Mouse (Mus musculus) erythroblast, adult 5-6 weeks (primary cell): ENCODE results near the gene Slc38a5. TPM values are rescaled to one million over a fixed set of nuclear protein-coding genes. Genes with fewer than 3 reads are reported as not detected.
"Not testable (repeated sequence)": the region's sequence is repeated elsewhere in the genome, so short reads cannot be mapped to it uniquely, and the experiment has no call there.

Experiments
- ATAC-seq: replicated peaks from 2 replicates; pipeline ENCODE4 v1.8.0; 2016; ENCODE audit warnings: moderate number of reproducible peaks, mild to moderate bottlenecking, moderate TSS enrichment, inconsistent platforms; ENCODE audit not compliant: poor library complexity, low FRiP score, severe bottlenecking
- total RNA-seq, 2 experiments: library from RNA; stranded (forward) in 1 of 2; stranded (reverse) in 1 of 2; fragments of 150-400 nt in 1 of 2; fragments of 200-764, 138-1000 nt in 1 of 2; gene quantifications; 2 replicates each; pipeline versions ENCODE4 v1.2.3 to v1.2.4; 2015 to 2017; ENCODE audit warnings: low replicate concordance in 2 of 2

Gene Slc38a5
- total RNA-seq, 2 experiments from 2014 or later: 72.6 to 74.3 TPM

DNA sequence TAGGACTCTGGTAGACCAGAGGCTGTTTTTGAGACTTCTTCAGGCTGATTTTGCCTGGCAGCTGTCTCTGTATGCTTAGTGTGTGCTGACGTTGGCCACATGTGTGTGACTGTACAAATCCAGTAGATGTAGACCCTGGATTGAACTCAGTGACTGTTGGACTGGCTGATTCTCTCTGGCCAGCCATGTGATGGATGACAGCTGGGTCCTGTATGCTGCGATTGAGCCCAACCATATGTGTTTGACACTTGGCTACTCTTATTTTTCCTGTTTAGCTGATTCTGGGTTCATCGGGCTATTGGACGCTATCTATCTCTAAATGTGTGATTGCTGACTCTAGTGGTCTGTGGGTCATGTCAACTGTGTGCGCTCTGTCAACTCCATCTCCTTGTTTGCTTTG is 3.1 kb downstream of the Slc38a5 start:
- ATAC-seq: no peak

DNA sequence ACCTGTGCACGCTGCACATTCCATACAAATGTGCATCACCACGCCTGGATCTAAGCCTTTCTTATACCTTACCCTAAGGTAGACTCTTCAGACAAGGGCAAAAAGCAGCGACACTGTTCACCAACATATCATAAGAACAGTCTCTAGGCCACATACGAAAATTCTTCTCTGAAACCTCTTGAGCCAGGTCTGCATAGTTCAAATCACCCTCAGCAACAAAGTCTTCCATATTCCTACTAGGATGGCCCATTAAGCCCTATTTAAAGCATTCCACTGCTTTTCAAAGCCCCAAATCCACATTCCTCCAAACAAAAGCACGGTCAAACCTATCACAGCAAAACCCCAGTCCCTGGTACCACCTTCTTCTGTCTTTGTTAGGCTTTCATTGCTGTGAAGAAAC is 17.7 kb downstream of the Slc38a5 start:
- ATAC-seq: no peak

DNA sequence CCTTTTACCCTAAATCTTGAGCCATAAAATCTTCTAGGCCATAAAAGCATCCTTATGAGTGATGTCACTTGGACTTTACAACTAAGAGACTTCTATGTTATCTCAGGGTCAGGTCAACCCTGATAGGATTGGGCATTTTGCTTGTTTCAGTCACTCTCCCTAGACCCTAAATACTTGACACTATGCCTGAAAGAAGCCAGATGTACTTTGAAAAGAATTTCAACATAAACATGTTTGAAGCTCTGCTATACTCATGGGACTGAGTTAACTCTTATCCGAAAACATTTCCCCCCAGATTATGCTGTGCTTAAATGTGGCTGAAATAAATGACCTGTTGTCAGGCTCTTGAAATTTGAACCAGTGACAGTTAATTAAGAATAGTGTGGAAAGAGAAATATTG is 38.4 kb downstream of the Slc38a5 start:
- ATAC-seq: no peak

DNA sequence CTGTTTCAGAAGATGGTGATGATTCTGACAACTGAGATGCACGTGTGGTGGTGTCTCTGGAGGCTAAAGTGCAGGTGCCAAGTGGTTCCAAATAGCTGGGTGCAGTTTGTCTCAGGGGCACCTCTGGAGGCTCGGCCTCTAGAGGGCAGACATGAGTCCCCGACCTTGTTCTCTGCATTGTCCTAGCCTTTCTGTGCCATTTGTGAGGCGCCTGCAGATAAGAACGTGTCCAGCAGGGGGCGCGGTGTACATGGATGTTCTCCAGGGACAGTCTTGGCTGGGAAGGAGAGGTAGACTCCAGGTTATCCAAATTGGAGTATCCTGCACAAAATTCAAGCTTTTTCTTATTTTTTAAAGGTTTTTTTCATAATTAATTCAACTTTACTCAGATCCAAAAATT is 44.0 kb downstream of the Slc38a5 start:
- ATAC-seq: not testable (repeated sequence)

DNA sequence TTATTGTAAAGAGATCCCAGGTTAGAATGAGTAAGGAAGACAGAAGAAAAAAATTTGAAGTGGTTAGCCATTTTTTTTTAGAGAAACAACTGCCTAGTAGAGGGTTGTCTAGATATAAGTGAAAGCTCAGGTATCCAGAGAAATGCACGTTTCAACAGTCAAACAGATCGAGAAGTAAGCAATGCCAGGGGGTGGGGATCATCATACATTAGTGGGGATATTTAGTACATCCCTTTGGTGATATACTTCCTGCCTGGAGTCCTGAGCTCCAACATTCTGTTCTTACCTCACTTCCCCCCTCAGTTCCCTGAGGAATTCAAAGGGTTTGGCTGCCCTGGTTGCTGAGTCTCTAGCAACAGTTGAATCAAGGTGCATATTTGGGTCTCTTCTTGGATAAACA is 56.2 kb downstream of the Slc38a5 start, which contains the start of gene Ssxb10:
Ssxb10 (plus strand) TSS at position 301 of the 400 bp plus-strand sequence.
- ATAC-seq: no peak

Other genes starting within 250 kb of the Slc38a5 start
- 13.1 and 20.9 TPM in 2 replicates for gene Suv39h1, start 196.4 kb upstream of the Slc38a5 start, total RNA-seq (2015; ENCODE audit: low replicate concordance)
- gene Suv39h1, start 196.4 kb upstream of the Slc38a5 start, total RNA-seq (2017; ENCODE audit: low replicate concordance): 24.1 and 25.7 TPM in 2 replicates
- gene Was, start 180.6 kb upstream of the Slc38a5 start, total RNA-seq (2015; ENCODE audit: low replicate concordance): 24.4 and 27.2 TPM in 2 replicates
- 19.1 and 27.3 TPM in 2 replicates for gene Was, start 180.6 kb upstream of the Slc38a5 start, total RNA-seq (2017; ENCODE audit: low replicate concordance)
- gene Wdr13, start 138.2 kb upstream of the Slc38a5 start, total RNA-seq (2015; ENCODE audit: low replicate concordance): 3.1 and 7.7 TPM in 2 replicates
- 7.9 and 15.5 TPM in 2 replicates for gene Wdr13, start 138.2 kb upstream of the Slc38a5 start, total RNA-seq (2017; ENCODE audit: low replicate concordance)
- 309 and 358 TPM in 2 replicates for gene Rbm3, start 125.3 kb upstream of the Slc38a5 start, total RNA-seq (2015; ENCODE audit: low replicate concordance)
- gene Rbm3, start 125.3 kb upstream of the Slc38a5 start, total RNA-seq (2017; ENCODE audit: low replicate concordance): 298 and 314 TPM in 2 replicates
- 1.7 and 4.2 TPM in 2 replicates for gene Tbc1d25, start 95.0 kb upstream of the Slc38a5 start, total RNA-seq (2015; ENCODE audit: low replicate concordance)
- 0.56 and 1.1 TPM in 2 replicates for gene Tbc1d25, start 95.0 kb upstream of the Slc38a5 start, total RNA-seq (2017; ENCODE audit: low replicate concordance)
- gene Ebp, start 77.6 kb upstream of the Slc38a5 start, total RNA-seq (2015; ENCODE audit: low replicate concordance): 6.1 and 22.2 TPM in 2 replicates
- 4.0 and 13.0 TPM in 2 replicates for gene Ebp, start 77.6 kb upstream of the Slc38a5 start, total RNA-seq (2017; ENCODE audit: low replicate concordance)
- 0.42 TPM in 1 of 2 replicates, not detected in the other for gene Porcn, start 64.6 kb upstream of the Slc38a5 start, total RNA-seq (2015; ENCODE audit: low replicate concordance)
- not detected in 2 replicates for gene Porcn, start 64.6 kb upstream of the Slc38a5 start, total RNA-seq (2017; ENCODE audit: low replicate concordance)
- 3.3 and 7.1 TPM in 2 replicates for gene Ftsj1, start 18.7 kb upstream of the Slc38a5 start, total RNA-seq (2015; ENCODE audit: low replicate concordance)
- 12.3 and 14.4 TPM in 2 replicates for gene Ftsj1, start 18.7 kb upstream of the Slc38a5 start, total RNA-seq (2017; ENCODE audit: low replicate concordance)
- not detected in 2 replicates for gene Ssxb10, start 56.3 kb downstream of the Slc38a5 start, total RNA-seq (2015; ENCODE audit: low replicate concordance)
- not detected in 2 replicates for gene Ssxb10, start 56.3 kb downstream of the Slc38a5 start, total RNA-seq (2017; ENCODE audit: low replicate concordance)
- not detected in 2 replicates for gene Ssxb9, start 95.8 kb downstream of the Slc38a5 start, total RNA-seq (2015; ENCODE audit: low replicate concordance)
- gene Ssxb9, start 95.8 kb downstream of the Slc38a5 start, total RNA-seq (2017; ENCODE audit: low replicate concordance): not detected in 2 replicates
- gene Ssxb1, start 142.2 kb downstream of the Slc38a5 start, total RNA-seq (2015; ENCODE audit: low replicate concordance): not detected in 2 replicates
- gene Ssxb1, start 142.2 kb downstream of the Slc38a5 start, total RNA-seq (2017; ENCODE audit: low replicate concordance): not detected in 2 replicates
- not detected in 2 replicates for gene Ssxb2, start 190.6 kb downstream of the Slc38a5 start, total RNA-seq (2015; ENCODE audit: low replicate concordance)
- not detected in 2 replicates for gene Ssxb2, start 190.6 kb downstream of the Slc38a5 start, total RNA-seq (2017; ENCODE audit: low replicate concordance)